ENCODE assay signal across 29 mouse cellular contexts in genomic region chr5:149017181-149017580, GRCm38 (mm10). TPM values are rescaled to one million over a fixed set of nuclear protein-coding genes. Genes with fewer than 3 reads are reported as not detected.
"Had no signal": no experiment of that assay in that cellular context is flagged by ENCODE, and none has a peak within 500 bp of the region (broad histone marks: within the 10 kb centered on the region; RNA-seq: fewer than 3 reads in every experiment).

No protein-coding gene starts in this region.

- H3K36me3 ChIP-seq: heart, embryonic 13.5 days; heart, embryonic 15.5 days; hindbrain, embryonic 13.5 days; hindbrain, embryonic 15.5 days; kidney, embryonic 15.5 days; limb, embryonic 13.5 days; limb, embryonic 15.5 days; liver, embryonic 12.5 days had no signal

- DNase-seq: gastrocnemius, postnatal 14 days; gastrocnemius, postnatal 36 days; heart, adult 18-20 months; heart, postnatal 14 days; heart, postnatal 36 days; kidney, adult 11 months; kidney, adult 2 months; kidney, adult 9 months; kidney, postnatal 14 days; kidney, postnatal 36 days; layer of hippocampus, adult 9-11 months; layer of hippocampus, postnatal 36 days; left cerebral cortex, postnatal 4 days had no signal

- H3K9ac ChIP-seq: heart, embryonic 13.5 days; heart, embryonic 15.5 days; hindbrain, embryonic 13.5 days; hindbrain, embryonic 15.5 days; kidney, embryonic 15.5 days; limb, embryonic 13.5 days; limb, embryonic 15.5 days; liver, embryonic 12.5 days had no signal

- H3K4me3 ChIP-seq: heart, embryonic 10.5 days; heart, embryonic 13.5 days; heart, embryonic 15.5 days; hindbrain, embryonic 13.5 days; hindbrain, embryonic 15.5 days; kidney, embryonic 15.5 days; limb, embryonic 13.5 days; limb, embryonic 15.5 days; liver, embryonic 12.5 days had no signal

- H3K9me3 ChIP-seq: heart, embryonic 15.5 days; hindbrain, embryonic 13.5 days; hindbrain, embryonic 15.5 days; kidney, embryonic 15.5 days; limb, embryonic 13.5 days; limb, embryonic 15.5 days; liver, embryonic 12.5 days had no signal

- H3K27ac ChIP-seq: heart, embryonic 10.5 days; heart, embryonic 13.5 days; heart, embryonic 15.5 days; hindbrain, embryonic 13.5 days; hindbrain, embryonic 15.5 days; hindbrain, postnatal 0 days; kidney, embryonic 15.5 days; kidney, postnatal 0 days; limb, embryonic 13.5 days; limb, embryonic 15.5 days; liver, embryonic 12.5 days had no signal

- H3K27me3 ChIP-seq: heart, embryonic 15.5 days; kidney, embryonic 15.5 days; limb, embryonic 13.5 days; limb, embryonic 15.5 days had no signal

- ATAC-seq: hindbrain, postnatal 0 days; intestine, embryonic 16.5 days; liver, embryonic 12.5 days had no signal

- H3K4me2 ChIP-seq: heart, embryonic 13.5 days; heart, embryonic 15.5 days; hindbrain, embryonic 13.5 days; hindbrain, embryonic 15.5 days; kidney, embryonic 15.5 days; limb, embryonic 15.5 days; liver, embryonic 12.5 days had no signal

RNA-seq across cellular contexts. Expression of gene Gm42791, which starts 22.2 kb away (rescaled TPM):
- total RNA-seq: hindbrain, postnatal 0 days; liver, adult 2 months had no signal
- polyA plus RNA-seq: gonadal fat pad, adult 2 months; hindbrain, embryonic 11.5 days; kidney, adult 2 months; kidney, embryonic 15.5 days; kidney, postnatal 0 days; large intestine, adult 2 months; liver, adult 2 months had no signal
